ENCODE assay signal across 8 mouse cellular contexts in the genomic region with DNA sequence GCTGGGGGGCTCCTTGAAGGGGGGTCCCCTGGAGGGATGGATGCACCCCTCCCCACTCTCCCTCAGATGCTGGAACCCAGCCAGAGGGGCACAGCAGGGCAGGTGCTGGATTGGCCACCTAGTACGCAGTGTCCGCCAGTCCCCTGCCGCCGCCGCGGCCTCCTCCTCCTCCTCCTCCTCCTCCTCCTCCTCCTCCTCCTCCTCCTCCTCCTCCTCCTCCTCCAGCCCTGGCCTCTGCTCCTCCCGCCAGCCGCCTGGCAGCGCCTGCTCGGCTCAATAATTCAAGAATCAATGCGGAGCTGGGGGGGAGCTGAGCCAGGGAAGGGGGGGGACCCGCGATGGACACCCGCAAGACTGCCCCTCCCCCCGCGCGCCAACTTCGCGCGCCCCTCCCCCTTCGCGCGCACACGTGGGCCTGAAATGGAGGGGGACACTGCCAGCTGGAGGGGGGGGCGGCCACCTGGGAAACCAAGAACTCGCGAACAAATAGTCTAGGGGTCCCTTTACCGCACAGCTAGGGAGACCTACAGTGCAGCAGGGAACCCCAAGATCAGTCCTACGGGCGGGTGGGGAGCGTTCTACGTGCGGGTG. TPM values are rescaled to one million over a fixed set of nuclear protein-coding genes. Genes with fewer than 3 reads are reported as not detected.
DNase-seq lines count a peak whose midpoint lies in the region; ATAC-seq and TF ChIP-seq lines count a peak whose summit lies in the region.

No protein-coding gene starts in this region.

- 2% methylated on average over 17 of the region's 33 CpGs for WGBS in intestine, embryonic 15.5 days
- WGBS in limb, embryonic 14.5 days: 2% methylated on average over 15 of the region's 33 CpGs
- WGBS in neural tube, embryonic 11.5 days: 3% methylated on average over 15 of the region's 33 CpGs

- H3K9me3 ChIP-seq in intestine, embryonic 15.5 days: no peaks in the 10 kb centered on the region
- no peaks in the 10 kb centered on the region for H3K9me3 ChIP-seq in limb, embryonic 14.5 days (ENCODE audit: control insufficient read depth, low read length)
- no peaks in the 10 kb centered on the region for H3K9me3 ChIP-seq in neural tube, embryonic 11.5 days (ENCODE audit: control insufficient read depth, low read length)

- no peaks in the 10 kb centered on the region for H3K27me3 ChIP-seq in intestine, embryonic 15.5 days (replicated peaks)
- 0 out of 2 replicates have a peak, but pooled peaks cover 4% of the 10 kb centered on the region for H3K27me3 ChIP-seq in limb, embryonic 14.5 days (ENCODE audit: control insufficient read depth, insufficient read depth, low read length)
- H3K27me3 ChIP-seq in neural tube, embryonic 11.5 days (ENCODE audit: control insufficient read depth, insufficient read depth, low read length): peaks cover 60% of the 10 kb centered on the region

- H3K27ac ChIP-seq in intestine, embryonic 15.5 days: peak overlapping the region; percentile 51
- H3K27ac ChIP-seq in limb, embryonic 14.5 days (replicated peaks; ENCODE audit: low read depth, low read length): 0 out of 2 replicates have a peak overlapping the region, but pooled peaks have one; percentile 29
- no peak overlapping the region for H3K27ac ChIP-seq in neural tube, embryonic 11.5 days (ENCODE audit: low read depth, low read length)

- TF ChIP-seq POLR2A in limb, embryonic 14.5 days (IDR thresholded peaks at IDR 0.05; ENCODE audit: borderline replicate concordance, extremely low read depth, insufficient read depth, insufficient read length): no peak

- no peaks in the 10 kb centered on the region for H3K36me3 ChIP-seq in intestine, embryonic 15.5 days
- 0 out of 2 replicates have a peak, but pooled peaks cover 8% of the 10 kb centered on the region for H3K36me3 ChIP-seq in limb, embryonic 14.5 days (ENCODE audit: control insufficient read depth, insufficient read depth, low read length)
- H3K36me3 ChIP-seq in neural tube, embryonic 11.5 days (ENCODE audit: control insufficient read depth, insufficient read depth, low read length): no peaks in the 10 kb centered on the region

- ATAC-seq in intestine, embryonic 15.5 days: no peak
- no peak for ATAC-seq in limb, embryonic 14.5 days (ENCODE audit: low FRiP score, low read depth)
- no peak for ATAC-seq in neural tube, embryonic 11.5 days (ENCODE audit: insufficient read depth, low FRiP score, low TSS enrichment)

- H3K4me3 ChIP-seq in intestine, embryonic 15.5 days (replicated peaks): peak overlapping the region; percentile 66
- peak overlapping the region; percentile 73 for H3K4me3 ChIP-seq in limb, embryonic 14.5 days (replicated peaks; ENCODE audit: low read length)
- H3K4me3 ChIP-seq in neural tube, embryonic 11.5 days (ENCODE audit: low read depth, low read length): peak overlapping the region; percentile 31

- DNase-seq in spleen, adult 18-20 months: peak; percentile 4
- DNase-seq in spleen, adult 12 weeks (ENCODE audit: low spot score): no peak
- DNase-seq in cerebellum, adult 8-10 months: peak; percentile 56
- DNase-seq in gastrocnemius, postnatal 14 days: peak; percentile 66
- DNase-seq in limb, embryonic 14.5 days (ENCODE audit: low spot score): no peak
- DNase-seq in neural tube, embryonic 11.5 days (ENCODE audit: low spot score): peak; percentile 12
- DNase-seq in natural killer cell, adult 2 months (ENCODE audit: low spot score in 2 of 2): no peak

- peaks cover 40% of the 10 kb centered on the region for H3K4me1 ChIP-seq in intestine, embryonic 15.5 days (replicated peaks)
- peaks cover 31% of the 10 kb centered on the region for H3K4me1 ChIP-seq in limb, embryonic 14.5 days (ENCODE audit: control insufficient read depth, insufficient read depth, low read length)
- H3K4me1 ChIP-seq in neural tube, embryonic 11.5 days (ENCODE audit: control insufficient read depth, insufficient read depth, low read length): peaks cover 14% of the 10 kb centered on the region

- peak overlapping the region; percentile 85 for H3K4me2 ChIP-seq in intestine, embryonic 15.5 days (replicated peaks)
- peak overlapping the region; percentile 71 for H3K4me2 ChIP-seq in limb, embryonic 14.5 days (replicated peaks; ENCODE audit: low read depth, low read length, severe bottlenecking)
- H3K4me2 ChIP-seq in neural tube, embryonic 11.5 days (ENCODE audit: low read depth): peak overlapping the region; percentile 44

- H3K9ac ChIP-seq in intestine, embryonic 15.5 days: peak overlapping the region; percentile 73
- peak overlapping the region; percentile 77 for H3K9ac ChIP-seq in limb, embryonic 14.5 days (ENCODE audit: low read depth, low read length, severe bottlenecking)
- H3K9ac ChIP-seq in neural tube, embryonic 11.5 days (ENCODE audit: low read length): peak overlapping the region; percentile 44; the same call in 1 of the 2 replicates

- intact Hi-C loops in gastrocnemius, postnatal 14 days (cut with DNase I; ENCODE audit: low total_unique reads): no loop called here

RNA-seq across cellular contexts. Expression of a gene that starts 29.3 kb away (rescaled TPM):
- total RNA-seq in gastrocnemius, postnatal 14 days (2021): 100 to 1,000 TPM; 262 to 320 TPM
- polyA plus RNA-seq in intestine, embryonic 15.5 days (2015; fragmentation: Nextera tagmentation; extraction: Ambion mirVana): 52.8 and 56.0 TPM in 2 replicates
- 38.1 and 56.4 TPM in 2 replicates for polyA plus RNA-seq in limb, embryonic 14.5 days (2012; rRNA removed)
- polyA plus RNA-seq in limb, embryonic 14.5 days (2014; fragmentation: Nextera tagmentation; extraction: Ambion mirVana): 97.3 and 98.9 TPM in 2 replicates
- polyA plus RNA-seq in neural tube, embryonic 11.5 days (2014; fragmentation: Nextera tagmentation; extraction: Ambion mirVana): 16.8 TPM in 2 replicates

RNA-seq across cellular contexts. Expression of a gene that starts 33.3 kb away (rescaled TPM):
- under 1 TPM; 0.45 to 0.91 TPM for total RNA-seq in gastrocnemius, postnatal 14 days (2021)
- 235 and 288 TPM in 2 replicates for polyA plus RNA-seq in intestine, embryonic 15.5 days (2015; fragmentation: Nextera tagmentation; extraction: Ambion mirVana)
- 7.5 and 7.8 TPM in 2 replicates for polyA plus RNA-seq in limb, embryonic 14.5 days (2012; rRNA removed)
- polyA plus RNA-seq in limb, embryonic 14.5 days (2014; fragmentation: Nextera tagmentation; extraction: Ambion mirVana): 4.3 and 4.6 TPM in 2 replicates
- 1.9 and 3.5 TPM in 2 replicates for polyA plus RNA-seq in neural tube, embryonic 11.5 days (2014; fragmentation: Nextera tagmentation; extraction: Ambion mirVana)

RNA-seq across cellular contexts. Expression of a gene that starts 37.4 kb away (rescaled TPM):
- total RNA-seq in gastrocnemius, postnatal 14 days (2021): under 1 TPM in 1 of 2 experiments, not detected in 1; 0.80 TPM
- polyA plus RNA-seq in intestine, embryonic 15.5 days (2015; fragmentation: Nextera tagmentation; extraction: Ambion mirVana): 1.4 TPM in 1 of 2 replicates, not detected in the other
- polyA plus RNA-seq in limb, embryonic 14.5 days (2012; rRNA removed): 6.8 and 9.5 TPM in 2 replicates
- polyA plus RNA-seq in limb, embryonic 14.5 days (2014; fragmentation: Nextera tagmentation; extraction: Ambion mirVana): 0.99 and 1.2 TPM in 2 replicates
- 0.97 and 1.3 TPM in 2 replicates for polyA plus RNA-seq in neural tube, embryonic 11.5 days (2014; fragmentation: Nextera tagmentation; extraction: Ambion mirVana)

RNA-seq across cellular contexts. Expression of a gene that starts 41.9 kb away (rescaled TPM):
- under 1 TPM; 0.41 to 0.47 TPM for total RNA-seq in gastrocnemius, postnatal 14 days (2021)
- polyA plus RNA-seq in intestine, embryonic 15.5 days (2015; fragmentation: Nextera tagmentation; extraction: Ambion mirVana): 2.8 and 3.6 TPM in 2 replicates
- 4.3 and 5.0 TPM in 2 replicates for polyA plus RNA-seq in limb, embryonic 14.5 days (2012; rRNA removed)
- 1.1 and 2.9 TPM in 2 replicates for polyA plus RNA-seq in limb, embryonic 14.5 days (2014; fragmentation: Nextera tagmentation; extraction: Ambion mirVana)
- polyA plus RNA-seq in neural tube, embryonic 11.5 days (2014; fragmentation: Nextera tagmentation; extraction: Ambion mirVana): 1.7 and 3.0 TPM in 2 replicates

RNA-seq across cellular contexts. Expression of a gene that starts 41.9 kb away (rescaled TPM):
- total RNA-seq in gastrocnemius, postnatal 14 days (2021): 10 to 100 TPM; 38.6 to 39.8 TPM
- 89.2 and 100 TPM in 2 replicates for polyA plus RNA-seq in intestine, embryonic 15.5 days (2015; fragmentation: Nextera tagmentation; extraction: Ambion mirVana)
- 54.3 and 66.7 TPM in 2 replicates for polyA plus RNA-seq in limb, embryonic 14.5 days (2012; rRNA removed)
- polyA plus RNA-seq in limb, embryonic 14.5 days (2014; fragmentation: Nextera tagmentation; extraction: Ambion mirVana): 60.0 and 63.7 TPM in 2 replicates
- 64.1 and 76.1 TPM in 2 replicates for polyA plus RNA-seq in neural tube, embryonic 11.5 days (2014; fragmentation: Nextera tagmentation; extraction: Ambion mirVana)

Comparison
In these comparisons a context has a peak if more than half of its experiments do, and no peak if none do; other contexts are left out.
1. DNase-seq: peak in spleen, adult 18-20 months (2 of 2), cerebellum, adult 8-10 months (single experiment), gastrocnemius, postnatal 14 days (single experiment) and neural tube, embryonic 11.5 days (single experiment); none in spleen, adult 12 weeks (single experiment), limb, embryonic 14.5 days (single experiment) and natural killer cell, adult 2 months (0 of 2).
2. RNA of a gene that starts 33.3 kb away (polyA plus RNA-seq): 235 to 288 TPM in intestine, embryonic 15.5 days; 4.3 to 7.8 TPM in limb, embryonic 14.5 days and 1.9 to 3.5 TPM in neural tube, embryonic 11.5 days; every median in the first group is over 10 times any median in the second.
3. Peak in every context shown above with its lines, with median percentiles within 50 percentile points of each other: H3K4me2 ChIP-seq, H3K4me3 ChIP-seq and H3K9ac ChIP-seq.